Mouse (Mus musculus): ENCODE results near the gene Tango2.
"Not testable (repeated sequence)": the region's sequence is repeated elsewhere in the genome, so short reads cannot be mapped to it uniquely, and the experiment has no call there.

The Tango2 gene

GRCm38 (mm10) chr16:18342650-18343570 is 5.0 kb downstream of the Tango2 start:
- DNase-seq (ENCODE audit: low spot score), result no peak

- DNase-seq (ENCODE audit: low spot score), result no peak
These were observed 5.8 kb downstream of the Tango2 start for GRCm38 (mm10) chr16:18342076-18342475.

GRCm38 (mm10) chr16:18341605-18342004 is 6.3 kb downstream of the Tango2 start:
- no peak for DNase-seq (ENCODE audit: low spot score)

- DNase-seq (ENCODE audit: low spot score), result no peak
These were observed 8.0 kb downstream of the Tango2 start for GRCm38 (mm10) chr16:18339866-18340265.

GRCm38 (mm10) chr16:18337261-18337660 is 10.6 kb downstream of the Tango2 start:
- no peak for DNase-seq (ENCODE audit: low spot score)

- DNase-seq (ENCODE audit: low spot score), result no peak
These were observed 11.9 kb downstream of the Tango2 start for GRCm38 (mm10) chr16:18335981-18336380.

- DNase-seq (ENCODE audit: low spot score), result no peak
These were observed 13.9 kb downstream of the Tango2 start for GRCm38 (mm10) chr16:18333976-18334375.

GRCm38 (mm10) chr16:18328524-18328923 is 19.4 kb downstream of the Tango2 start:
- DNase-seq (ENCODE audit: low spot score), result no peak

- no peak for DNase-seq (ENCODE audit: low spot score)
These were observed 20.0 kb downstream of the Tango2 start for GRCm38 (mm10) chr16:18327936-18328335.

GRCm38 (mm10) chr16:18325741-18326140 is 22.2 kb downstream of the Tango2 start:
- DNase-seq (ENCODE audit: low spot score), result no peak

- DNase-seq (ENCODE audit: low spot score), result no peak
These were observed 23.9 kb downstream of the Tango2 start for GRCm38 (mm10) chr16:18324031-18324430.

- no peak for DNase-seq (ENCODE audit: low spot score)
These were observed 24.4 kb downstream of the Tango2 start for GRCm38 (mm10) chr16:18323460-18323859.

GRCm38 (mm10) chr16:18321443-18321842 is 26.5 kb downstream of the Tango2 start:
- no peak for DNase-seq (ENCODE audit: low spot score)

GRCm38 (mm10) chr16:18318992-18319391 is 28.9 kb downstream of the Tango2 start:
- DNase-seq (ENCODE audit: low spot score), result no peak

- DNase-seq (ENCODE audit: low spot score), result no peak
These were observed 39.7 kb downstream of the Tango2 start for GRCm38 (mm10) chr16:18308159-18308558.

- DNase-seq (ENCODE audit: low spot score), result not testable (repeated sequence)
These were observed 58.3 kb downstream of the Tango2 start for GRCm38 (mm10) chr16:18289614-18290013.

- peak; percentile 92 for DNase-seq (ENCODE audit: low spot score)
These were observed 58.8 kb downstream of the Tango2 start, which contains the start of gene Dgcr8 for GRCm38 (mm10) chr16:18289067-18289588. Gene Dgcr8 (minus strand): TSS chr16:18289246.

GRCm38 (mm10) chr16:18288581-18289061 is 59.3 kb downstream of the Tango2 start:
- DNase-seq (ENCODE audit: low spot score), result peak; percentile 12

GRCm38 (mm10) chr16:18288166-18288565 is 59.7 kb downstream of the Tango2 start:
- DNase-seq (ENCODE audit: low spot score), result no peak

GRCm38 (mm10) chr16:18275166-18275565 is 72.7 kb downstream of the Tango2 start:
- no peak for DNase-seq (ENCODE audit: low spot score)

GRCm38 (mm10) chr16:18268182-18268581 is 79.7 kb downstream of the Tango2 start:
- no peak for DNase-seq (ENCODE audit: low spot score)

GRCm38 (mm10) chr16:18265024-18265423 is 82.9 kb downstream of the Tango2 start:
- no peak for DNase-seq (ENCODE audit: low spot score)

- no peak for DNase-seq (ENCODE audit: low spot score)
These were observed 89.7 kb downstream of the Tango2 start, which contains the start of gene Gm49776 for GRCm38 (mm10) chr16:18258221-18258620. Gene Gm49776 (minus strand): TSS chr16:18258321.

All from layer of hippocampus, adult 9-10 months (tissue).